Mouse (Mus musculus) lung, embryonic 15.5 days (tissue): ENCODE measurements around the gene Plscr5. TPM values are rescaled to one million over a fixed set of nuclear protein-coding genes. Genes with fewer than 3 reads are reported as not detected.

Source experiments
- ATAC-seq: fragments of 200-750 bp; cut with Nextera tagmentation; 2 replicates; pipeline ENCODE4 v1.8.0; 2017; ENCODE audit warnings: moderate number of reproducible peaks, borderline replicate concordance; ENCODE audit not compliant: low FRiP score, low TSS enrichment; ENCODE audit errors: extremely low read depth
- H3K27ac ChIP-seq: fragments of 300-500 bp; sonication (generic); 2 replicates; pipeline ENCODE4 v1.5.1; 2015; ENCODE audit warnings: moderate library complexity, mild to moderate bottlenecking, inconsistent platforms
- H3K27me3 ChIP-seq: fragments of 300-500 bp; sonication (generic); 2 replicates; pipeline ENCODE4 v1.6.1; 2015; ENCODE audit warnings: inconsistent platforms
- H3K36me3 ChIP-seq: fragments of 300-500 bp; sonication (generic); 2 replicates; pipeline ENCODE4 v1.6.1; 2015; ENCODE audit warnings: inconsistent platforms
- H3K4me1 ChIP-seq: fragments of 300-500 bp; sonication (generic); 2 replicates; pipeline ENCODE4 v1.6.1; 2015; ENCODE audit warnings: inconsistent platforms
- H3K4me2 ChIP-seq: fragments of 300-500 bp; sonication (generic); 2 replicates; pipeline ENCODE4 v1.6.1; 2015; ENCODE audit warnings: inconsistent platforms, mild to moderate bottlenecking, moderate library complexity
- H3K4me3 ChIP-seq: fragments of 300-500 bp; sonication (generic); 2 replicates; pipeline ENCODE4 v1.5.1; 2015; ENCODE audit warnings: mild to moderate bottlenecking, inconsistent platforms
- H3K9ac ChIP-seq: fragments of 300-500 bp; sonication (generic); 2 replicates; pipeline ENCODE4 v1.6.1; 2015; ENCODE audit warnings: inconsistent platforms
- H3K9me3 ChIP-seq: fragments of 300-500 bp; sonication (generic); 2 replicates; pipeline ENCODE4 v1.6.1; 2016; ENCODE audit warnings: inconsistent platforms
- WGBS: fragments of 180-500 bp; shearing (Covaris S2); methylation state at CpG from one replicate; pipeline ENCODE4 v1.1.7; 2015; 5-methylcytosine and 5-hydroxymethylcytosine counted together
- polyA plus RNA-seq: library from polyadenylated mRNA; unstranded; fragments of >200 nt; fragmentation: Nextera tagmentation; extraction: Ambion mirVana; gene quantifications from 2 replicates; pipeline ENCODE4 v1.2.1, GENCODE M21; 2015

Gene Plscr5
- polyA plus RNA-seq, 1 experiment from 2014 or later = not detected

- no peaks in the 10 kb centered on the region for H3K27me3 ChIP-seq
- H3K36me3 ChIP-seq = no peaks in the 10 kb centered on the region
- H3K27ac ChIP-seq = no peak overlapping the region
- H3K4me1 ChIP-seq = no peaks in the 10 kb centered on the region
- no peak overlapping the region for H3K4me3 ChIP-seq
- no peak for ATAC-seq
- no peak overlapping the region for H3K9ac ChIP-seq
- no peaks in the 10 kb centered on the region for H3K9me3 ChIP-seq
- no peak overlapping the region for H3K4me2 ChIP-seq
- 74% methylated on average over 16 of the region's 16 CpGs for WGBS
Measured at GRCm38 (mm10) chr9:92228867-92229832, 36.4 kb downstream of the Plscr5 start.

GRCm38 (mm10) chr9:92229833-92230205 is 37.1 kb downstream of the Plscr5 start:
- H3K36me3 ChIP-seq = no peaks in the 10 kb centered on the region
- H3K9me3 ChIP-seq = no peaks in the 10 kb centered on the region
- H3K4me3 ChIP-seq = no peak overlapping the region
- ATAC-seq = no peak
- no peak overlapping the region for H3K27ac ChIP-seq
- no peak overlapping the region for H3K9ac ChIP-seq
- no peaks in the 10 kb centered on the region for H3K4me1 ChIP-seq
- H3K27me3 ChIP-seq = no peaks in the 10 kb centered on the region
- no peak overlapping the region for H3K4me2 ChIP-seq
- 31% methylated on average over 2 of the region's 2 CpGs for WGBS

DNA sequence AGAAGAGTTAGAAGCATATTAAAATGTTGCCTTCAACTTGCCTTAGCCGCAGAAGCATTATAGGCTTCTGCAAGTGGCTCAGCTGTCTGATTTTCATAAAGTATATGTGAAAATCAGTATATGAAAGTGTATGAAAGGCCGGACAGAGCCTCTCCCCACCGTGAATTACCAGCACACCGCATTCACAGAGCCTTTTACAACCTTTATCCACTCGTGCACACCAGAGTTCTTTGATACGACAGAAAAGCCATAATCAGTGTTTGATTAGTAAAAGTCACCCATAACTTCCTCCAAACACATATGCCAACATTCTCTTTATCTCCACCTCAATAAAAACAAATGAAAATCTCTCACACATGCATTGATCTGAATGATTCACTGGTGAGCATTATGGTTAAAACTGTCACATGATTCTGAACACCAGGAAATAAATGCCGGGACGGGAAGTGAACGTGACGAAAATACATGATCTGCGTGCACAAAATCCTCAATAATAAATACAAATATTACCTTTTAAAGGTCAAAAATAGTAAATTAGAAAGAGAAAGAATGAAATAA is 42.2 kb downstream of the Plscr5 start:
- WGBS = 76% methylated on average over 11 of the region's 11 CpGs
- H3K4me3 ChIP-seq = no peak overlapping the region
- H3K9ac ChIP-seq = no peak overlapping the region
- H3K4me1 ChIP-seq = no peaks in the 10 kb centered on the region
- no peaks in the 10 kb centered on the region for H3K36me3 ChIP-seq
- no peak for ATAC-seq
- H3K4me2 ChIP-seq = no peak overlapping the region
- H3K27me3 ChIP-seq = no peaks in the 10 kb centered on the region
- no peak overlapping the region for H3K27ac ChIP-seq
- H3K9me3 ChIP-seq = no peaks in the 10 kb centered on the region

- no peak for ATAC-seq
- no peaks in the 10 kb centered on the region for H3K9me3 ChIP-seq
- H3K27me3 ChIP-seq = no peaks in the 10 kb centered on the region
- 69% methylated on average over 7 of the region's 7 CpGs for WGBS
- no peaks in the 10 kb centered on the region for H3K36me3 ChIP-seq
- no peak overlapping the region for H3K4me2 ChIP-seq
- H3K9ac ChIP-seq = no peak overlapping the region
- H3K4me1 ChIP-seq = peaks cover 9% of the 10 kb centered on the region; the same call in 1 of the 2 replicates
- no peak overlapping the region for H3K4me3 ChIP-seq
- no peak overlapping the region for H3K27ac ChIP-seq
Measured at GRCm38 (mm10) chr9:92248773-92249446, 56.2 kb downstream of the Plscr5 start.

DNA sequence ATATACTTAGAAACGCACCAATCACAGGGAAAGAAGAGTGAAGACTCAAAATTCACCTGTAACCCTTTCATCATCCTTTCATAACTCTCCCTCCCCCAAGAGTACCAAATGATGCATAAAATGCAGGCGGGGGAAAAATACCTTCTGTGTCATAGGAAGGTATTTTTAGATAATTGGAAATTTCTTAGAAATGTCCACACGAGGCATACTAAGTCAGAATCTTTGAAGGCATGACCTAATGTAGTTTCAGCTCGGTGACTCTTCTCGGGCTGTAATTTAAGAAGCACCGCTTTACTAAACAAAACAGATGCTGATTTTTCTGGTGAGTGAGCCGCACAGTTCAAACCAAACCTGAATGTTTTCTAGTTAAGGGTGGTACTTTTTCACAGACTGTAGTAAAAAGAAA is 56.7 kb downstream of the Plscr5 start, which contains the start of gene Plscr1:
Gene Plscr1, plus strand, starts transcription at position 304 of the 406 bp plus-strand sequence.
- Histone ChIP-seq H3K9me3 (no peaks in the 10 kb centered on the region), H3K4me3 (peak within 1 kb of the TSS; percentile 68), H3K27me3 (no peaks in the 10 kb centered on the region), H3K9ac (peak within 1 kb of the TSS; percentile 71), H3K4me1 (peaks cover 9% of the 10 kb centered on the region; the same call in 1 of the 2 replicates), H3K27ac (peak within 1 kb of the TSS; percentile 95), H3K36me3 (no peaks in the 10 kb centered on the region), H3K4me2 (peak within 1 kb of the TSS; percentile 78)
- 42% methylated on average over 7 of the region's 7 CpGs for WGBS
- no peak for ATAC-seq

DNA sequence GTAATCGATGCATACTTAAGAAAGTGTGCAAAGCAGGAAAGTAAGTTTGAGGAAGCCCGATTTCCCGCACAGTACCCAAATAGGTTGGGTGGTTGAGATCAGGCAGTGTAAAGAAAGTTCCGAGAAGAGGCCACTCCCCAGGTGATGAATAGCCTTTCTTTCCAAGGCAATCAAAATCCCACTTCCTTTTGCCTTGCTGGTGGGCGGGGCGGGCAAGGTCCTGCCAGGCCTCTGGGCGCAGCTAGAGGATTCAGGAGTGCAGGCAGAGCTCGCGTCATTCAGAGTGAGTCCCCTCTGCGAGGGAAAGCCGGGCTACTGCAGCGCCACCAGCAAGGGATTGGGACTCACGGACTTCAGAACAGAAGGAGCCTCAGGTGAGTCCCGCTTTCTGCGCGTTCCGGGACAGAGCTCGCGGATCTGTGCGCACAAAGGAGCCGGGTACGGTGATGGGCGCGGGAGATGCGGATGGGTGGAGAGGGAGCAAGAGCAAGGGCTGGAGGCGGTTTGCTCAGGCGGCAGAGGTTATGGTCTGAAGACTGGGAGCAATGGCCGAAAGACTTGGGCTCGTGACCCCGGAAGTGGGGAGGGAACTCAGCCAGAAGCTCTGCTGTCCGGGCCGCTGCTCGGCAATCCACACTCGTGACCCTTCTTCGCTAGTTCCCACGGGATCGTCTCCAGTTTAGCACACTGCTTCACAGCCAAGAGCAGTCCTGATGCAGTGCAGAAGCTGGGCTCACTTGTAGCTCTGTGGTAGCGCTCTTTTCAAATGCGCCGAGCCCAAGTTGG is 57.4 kb downstream of the Plscr5 start:
- ATAC-seq = peak; percentile 94
- Histone ChIP-seq H3K9me3 (no peaks in the 10 kb centered on the region), H3K27ac (peak overlapping the region; percentile 95), H3K9ac (peak overlapping the region; percentile 71), H3K4me2 (peak overlapping the region; percentile 78), H3K36me3 (no peaks in the 10 kb centered on the region), H3K4me1 (peaks cover 12% of the 10 kb centered on the region; the same call in 1 of the 2 replicates), H3K4me3 (peak overlapping the region; percentile 68), H3K27me3 (no peaks in the 10 kb centered on the region)
- under 1% methylated on average over 40 of the region's 40 CpGs for WGBS

GRCm38 (mm10) chr9:92252718-92253117 is 60.0 kb downstream of the Plscr5 start:
- Histone ChIP-seq H3K27me3 (no peaks in the 10 kb centered on the region), H3K4me3 (no peak overlapping the region), H3K27ac (no peak overlapping the region), H3K9ac (no peak overlapping the region), H3K36me3 (no peaks in the 10 kb centered on the region), H3K9me3 (no peaks in the 10 kb centered on the region), H3K4me2 (no peak overlapping the region), H3K4me1 (peaks cover 13% of the 10 kb centered on the region; the same call in 1 of the 2 replicates)
- 79% methylated on average over 5 of the region's 5 CpGs for WGBS
- no peak for ATAC-seq

DNA sequence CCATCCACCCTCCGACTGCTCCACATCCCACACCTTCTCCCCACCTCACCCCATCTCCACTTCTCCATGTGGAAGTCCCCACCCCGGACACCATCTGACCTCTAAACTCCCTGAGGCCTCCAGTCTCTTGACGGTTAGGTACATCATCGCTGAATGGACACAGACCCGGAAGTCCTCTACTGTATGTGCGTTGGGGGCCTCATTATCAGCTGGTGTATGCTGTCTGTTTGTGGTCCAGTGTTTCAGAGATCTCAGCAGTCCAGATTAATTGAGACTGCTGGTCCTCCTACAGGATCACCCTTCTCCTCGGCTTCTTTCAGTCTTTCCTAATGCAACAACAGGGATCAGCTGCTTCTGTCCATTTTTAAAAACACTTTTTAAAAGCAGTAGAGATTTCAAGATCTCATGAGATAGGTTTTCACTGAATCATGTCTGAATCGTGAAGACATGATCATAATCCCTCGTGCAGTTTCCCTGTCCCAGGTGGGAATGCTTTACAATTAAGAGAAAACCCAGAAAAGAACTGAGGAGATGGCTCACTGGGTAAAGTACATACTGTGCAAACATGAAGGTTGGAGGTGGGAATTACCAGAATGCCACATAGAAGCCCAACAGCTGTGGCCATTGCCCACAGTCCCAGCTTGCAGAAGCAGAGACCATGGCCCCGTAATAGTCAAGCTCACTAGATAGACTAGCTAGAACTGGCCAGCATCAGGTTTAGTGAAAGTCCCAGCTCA is 61.0 kb downstream of the Plscr5 start:
- no peak overlapping the region for H3K9ac ChIP-seq
- H3K36me3 ChIP-seq = no peaks in the 10 kb centered on the region
- H3K4me1 ChIP-seq = peaks cover 13% of the 10 kb centered on the region; the same call in 1 of the 2 replicates
- no peaks in the 10 kb centered on the region for H3K9me3 ChIP-seq
- H3K4me3 ChIP-seq = no peak overlapping the region
- H3K27me3 ChIP-seq = no peaks in the 10 kb centered on the region
- no peak for ATAC-seq
- 89% methylated on average over 10 of the region's 10 CpGs for WGBS
- H3K27ac ChIP-seq = no peak overlapping the region
- H3K4me2 ChIP-seq = no peak overlapping the region
